Mouse (Mus musculus) bone marrow, adult 2 months (tissue): ENCODE measurements around the gene Mrc2. TPM values are rescaled to one million over a fixed set of nuclear protein-coding genes. Genes with fewer than 3 reads are reported as not detected.

Experiments used
- H3K27ac ChIP-seq: fragments of 200-500 bp; 2 replicates; pipeline ENCODE4 v1.5.1; 2012; ENCODE audit warnings: low read depth, mild to moderate bottlenecking, control low read depth, inconsistent platforms, low read length; ENCODE audit not compliant: control insufficient read depth, poor library complexity, insufficient read depth
- H3K4me1 ChIP-seq: fragments of 200-500 bp; 2 replicates; pipeline ENCODE4 v1.6.1; 2011; ENCODE audit warnings: low read length; ENCODE audit not compliant: control insufficient read depth, insufficient read depth
- H3K4me3 ChIP-seq: fragments of 200-500 bp; replicated peaks from 2 replicates; pipeline ENCODE3; 2011; ENCODE audit warnings: mild to moderate bottlenecking, low read depth, low read length, control low read depth; ENCODE audit not compliant: control insufficient read depth
- CTCF ChIP-seq: fragments of 200-500 bp; IDR thresholded peaks from 2 replicates; pipeline ENCODE4 v1.5.1; 2011; ENCODE audit warnings: low read length, control low read depth; ENCODE audit not compliant: control insufficient read depth, insufficient read depth
- POLR2A ChIP-seq: fragments of 200-500 bp; IDR thresholded peaks from 2 replicates; pipeline ENCODE4 v1.6.1; 2011; ENCODE audit warnings: low read depth, mild to moderate bottlenecking, control low read depth, low read length, borderline replicate concordance; ENCODE audit not compliant: control insufficient read depth
- whole genome bisulfite sequencing: fragments of 180-500 bp; shearing (Covaris S2); methylation state at CpG from one replicate; pipeline ENCODE4 v1.1.7; 2018; 5-methylcytosine and 5-hydroxymethylcytosine counted together
- polyA plus RNA-seq: library from polyadenylated mRNA; stranded (reverse); fragments of >200 nt; gene quantifications from 2 replicates; pipeline ENCODE4 v1.2.4, GENCODE M21; 2011; ENCODE audit warnings: low replicate concordance; ENCODE audit not compliant: missing spikeins, insufficient read depth, insufficient read length

Gene Mrc2
- polyA plus RNA-seq, 1 experiment, result 3.1 TPM

GRCm38 (mm10) chr11:105291681-105292123, 741 bp upstream of the Mrc2 start:
- TF ChIP-seq POLR2A (no peak), CTCF (no peak)
- Histone ChIP-seq H3K4me1 (no peaks in the 10 kb centered on the region), H3K4me3 (no peak overlapping the region), H3K27ac (no peak overlapping the region)
- WGBS, result 25% methylated on average over 10 of the region's 10 CpGs

GRCm38 (mm10) chr11:105293101-105293581, 698 bp downstream of the Mrc2 start:
- TF ChIP-seq POLR2A (no peak), CTCF (no peak)
- Histone ChIP-seq H3K4me1 (no peaks in the 10 kb centered on the region), H3K27ac (no peak overlapping the region), H3K4me3 (no peak overlapping the region)
- WGBS, result 12% methylated on average over 26 of the region's 26 CpGs

- Histone ChIP-seq H3K27ac (no peak overlapping the region; the same call in 1 of the 2 replicates), H3K4me1 (no peaks in the 10 kb centered on the region), H3K4me3 (no peak overlapping the region)
- WGBS, result 42% methylated on average over 9 of the region's 9 CpGs
- TF ChIP-seq POLR2A, result no peak
- no peak for TF ChIP-seq CTCF
Measured at GRCm38 (mm10) chr11:105293901-105294494, 1.6 kb downstream of the Mrc2 start.

GRCm38 (mm10) chr11:105296084-105296483, 3.6 kb downstream of the Mrc2 start:
- TF ChIP-seq POLR2A, result no peak
- TF ChIP-seq CTCF, result no peak
- H3K27ac ChIP-seq, result no peak overlapping the region
- H3K4me3 ChIP-seq, result no peak overlapping the region
- H3K4me1 ChIP-seq, result no peaks in the 10 kb centered on the region
- 80% methylated on average over 10 of the region's 10 CpGs for WGBS

GRCm38 (mm10) chr11:105310197-105310596, 17.8 kb downstream of the Mrc2 start:
- H3K4me3 ChIP-seq, result no peak overlapping the region
- TF ChIP-seq CTCF, result no peak
- TF ChIP-seq POLR2A, result no peak
- H3K27ac ChIP-seq, result no peak overlapping the region
- no peaks in the 10 kb centered on the region for H3K4me1 ChIP-seq
- 81% methylated on average over 7 of the region's 7 CpGs for WGBS

- Histone ChIP-seq H3K4me1 (no peaks in the 10 kb centered on the region), H3K27ac (no peak overlapping the region), H3K4me3 (no peak overlapping the region)
- TF ChIP-seq CTCF (no peak), POLR2A (no peak)
- 9% methylated on average over 24 of the region's 24 CpGs for WGBS
Measured at GRCm38 (mm10) chr11:105311291-105311975, 19.0 kb downstream of the Mrc2 start.

GRCm38 (mm10) chr11:105312311-105312942, 20.0 kb downstream of the Mrc2 start:
- 55% methylated on average over 12 of the region's 12 CpGs for WGBS
- Histone ChIP-seq H3K27ac (no peak overlapping the region), H3K4me1 (no peaks in the 10 kb centered on the region), H3K4me3 (no peak overlapping the region)
- TF ChIP-seq CTCF (no peak), POLR2A (no peak)

- TF ChIP-seq POLR2A (no peak), CTCF (no peak)
- H3K4me1 ChIP-seq, result no peaks in the 10 kb centered on the region
- WGBS, result 17% methylated on average over 10 of the region's 10 CpGs
- H3K27ac ChIP-seq, result no peak overlapping the region
- no peak overlapping the region for H3K4me3 ChIP-seq
Measured at GRCm38 (mm10) chr11:105312972-105313632, 20.7 kb downstream of the Mrc2 start.
